Mouse (Mus musculus) small intestine, adult 2 months (tissue): ENCODE measurements around the gene Rhox10. TPM values are rescaled to one million over a fixed set of nuclear protein-coding genes. Genes with fewer than 3 reads are reported as not detected.
"Not testable (repeated sequence)": the region's sequence is repeated elsewhere in the genome, so short reads cannot be mapped to it uniquely, and the experiment has no call there.

Experiments
- H3K27ac ChIP-seq: fragments of 200-500 bp; 2 replicates; pipeline ENCODE4 v1.5.1; 2012; ENCODE audit warnings: low read depth, low read length, control low read depth, inconsistent platforms; ENCODE audit not compliant: insufficient read depth
- H3K27me3 ChIP-seq: fragments of 200-500 bp; 2 replicates; pipeline ENCODE4 v1.6.1; 2012; ENCODE audit warnings: mild to moderate bottlenecking, moderate library complexity, low read length, inconsistent platforms; ENCODE audit not compliant: control insufficient read depth, insufficient read depth
- H3K36me3 ChIP-seq: fragments of 200-500 bp; 2 replicates; pipeline ENCODE4 v1.6.1; 2012; ENCODE audit warnings: mild to moderate bottlenecking, low read length, control low read depth, inconsistent platforms; ENCODE audit not compliant: control insufficient read depth, insufficient read depth
- H3K4me1 ChIP-seq: fragments of 200-500 bp; 2 replicates; pipeline ENCODE4 v1.6.1; 2012; ENCODE audit warnings: low read length, inconsistent platforms, mixed read lengths; ENCODE audit not compliant: control insufficient read depth, insufficient read depth, insufficient read length
- H3K4me3 ChIP-seq: fragments of 200-500 bp; 2 replicates; pipeline ENCODE4 v1.5.1; 2012; ENCODE audit warnings: low read depth, mild to moderate bottlenecking, control low read depth, inconsistent platforms, low read length, moderate library complexity
- CTCF ChIP-seq: fragments of 200-500 bp; IDR thresholded peaks from 2 replicates; pipeline ENCODE4 v1.5.1; 2012; ENCODE audit warnings: low read depth, mild to moderate bottlenecking, control low read depth, inconsistent platforms, low read length, moderate library complexity, mixed read lengths; ENCODE audit not compliant: insufficient replicate concordance, insufficient read length; ENCODE audit errors: extremely low read depth
- POLR2A ChIP-seq: fragments of 200-500 bp; IDR thresholded peaks from 2 replicates; pipeline ENCODE4 v1.6.1; 2012; ENCODE audit warnings: low read depth, mild to moderate bottlenecking, control low read depth, inconsistent platforms, low read length, moderate library complexity
- WGBS: fragments of 180-500 bp; shearing (Covaris S2); methylation state at CpG from one replicate; pipeline ENCODE4 v1.1.7; 2018; 5-methylcytosine and 5-hydroxymethylcytosine counted together
- polyA plus RNA-seq: library from polyadenylated mRNA; depleted of rRNA; stranded (reverse); fragments of >200 nt; gene quantifications from 2 replicates; pipeline ENCODE4 v1.2.3, GENCODE M21; 2012; rRNA removed

Rhox10 gene
- polyA plus RNA-seq, result not detected in 2 replicates

- Histone ChIP-seq H3K4me3 (no peak within 1 kb of the TSS), H3K27ac (no peak within 1 kb of the TSS), H3K36me3 (no peaks in the 10 kb centered on the region), H3K4me1 (no peaks in the 10 kb centered on the region), H3K27me3 (no peaks in the 10 kb centered on the region)
- WGBS, result 86% methylated on average over 11 of the region's 11 CpGs
- TF ChIP-seq POLR2A, result no peak
- no peak for TF ChIP-seq CTCF
Measured at GRCm38 (mm10) chrX:38066175-38066574, at the start of gene Rhox10. Rhox10 (plus strand) TSS chrX:38066475.

GRCm38 (mm10) chrX:38018597-38018996 lies 47.7 kb upstream of the Rhox10 start, which contains the start of gene Btg1-ps1:
Btg1-ps1 (minus strand) TSS chrX:38018815.
- not testable (repeated sequence) for H3K27ac ChIP-seq, H3K4me3 ChIP-seq, H3K27me3 ChIP-seq, H3K4me1 ChIP-seq, H3K36me3 ChIP-seq

- WGBS, result 63% methylated on average over 2 of the region's 2 CpGs
- no peak overlapping the region for H3K4me3 ChIP-seq
- H3K27me3 ChIP-seq, result no peaks in the 10 kb centered on the region
- no peak overlapping the region for H3K27ac ChIP-seq
- no peaks in the 10 kb centered on the region for H3K4me1 ChIP-seq
- H3K36me3 ChIP-seq, result no peaks in the 10 kb centered on the region
- TF ChIP-seq CTCF (no peak), POLR2A (no peak)
Measured at GRCm38 (mm10) chrX:38033841-38034240, 32.4 kb upstream of the Rhox10 start.

- Histone ChIP-seq H3K27ac (no peak overlapping the region), H3K27me3 (no peaks in the 10 kb centered on the region), H3K4me3 (no peak overlapping the region), H3K4me1 (no peaks in the 10 kb centered on the region), H3K36me3 (no peaks in the 10 kb centered on the region)
- WGBS, result 81% methylated on average over 5 of the region's 5 CpGs
- TF ChIP-seq CTCF, result no peak
Measured at GRCm38 (mm10) chrX:38039666-38040065, 26.6 kb upstream of the Rhox10 start.

GRCm38 (mm10) chrX:38043014-38043413 lies 23.3 kb upstream of the Rhox10 start, which contains the start of gene Btg1-ps2:
Btg1-ps2 (minus strand) TSS chrX:38043114.
- H3K4me3 ChIP-seq, H3K27ac ChIP-seq, H3K27me3 ChIP-seq, H3K36me3 ChIP-seq, H3K4me1 ChIP-seq: not testable (repeated sequence)

GRCm38 (mm10) chrX:38061544-38061943 lies 4.7 kb upstream of the Rhox10 start:
- H3K4me1 ChIP-seq, result no peaks in the 10 kb centered on the region
- no peaks in the 10 kb centered on the region for H3K36me3 ChIP-seq
- TF ChIP-seq POLR2A, result no peak
- TF ChIP-seq CTCF, result no peak
- H3K27me3 ChIP-seq, result no peaks in the 10 kb centered on the region
- no peak overlapping the region for H3K4me3 ChIP-seq
- 0% methylated on average over 1 of the region's 1 CpGs for WGBS
- H3K27ac ChIP-seq, result no peak overlapping the region

GRCm38 (mm10) chrX:38084226-38084625 lies 18.0 kb downstream of the Rhox10 start:
- Histone ChIP-seq H3K4me1 (no peaks in the 10 kb centered on the region), H3K27ac (no peak overlapping the region), H3K36me3 (no peaks in the 10 kb centered on the region), H3K4me3 (no peak overlapping the region), H3K27me3 (no peaks in the 10 kb centered on the region)
- 16% methylated on average over 12 of the region's 12 CpGs for WGBS
- TF ChIP-seq CTCF (peak; percentile 70; the same call in 1 of the 2 replicates), POLR2A (no peak)

- H3K4me3 ChIP-seq, result no peak within 1 kb of the TSS
- TF ChIP-seq CTCF, result no peak
- no peak for TF ChIP-seq POLR2A
- H3K27me3 ChIP-seq, result no peaks in the 10 kb centered on the region
- H3K27ac ChIP-seq, result no peak within 1 kb of the TSS
- H3K4me1 ChIP-seq, result no peaks in the 10 kb centered on the region
- WGBS, result 75% methylated on average over 9 of the region's 9 CpGs
- no peaks in the 10 kb centered on the region for H3K36me3 ChIP-seq
Measured at GRCm38 (mm10) chrX:38085041-38085440, 18.8 kb downstream of the Rhox10 start, which contains the start of gene Rhox11. Rhox11 (minus strand) TSS chrX:38085141.
